Mouse (Mus musculus) liver, embryonic 14.5 days (tissue): ENCODE measurements at regions not wholly inside any gene's neighbourhood (a gene's known extent, or its start where the extent isn't known, plus 50 kb on each side); places are given as distances from the start of the nearest gene placed in this dataset.

Source experiments
- CTCF ChIP-seq: IDR thresholded peaks from 2 replicates; pipeline ENCODE4 v1.5.1; 2016; ENCODE audit warnings: antibody characterized with exemption, low read depth, control low read depth
- EP300 ChIP-seq: IDR thresholded peaks from 2 replicates; pipeline ENCODE4 v1.6.1; 2016; ENCODE audit warnings: antibody characterized with exemption, low read depth

- TF ChIP-seq CTCF, result no peak
- no peak for TF ChIP-seq EP300
Observed at GRCm38 (mm10) chrX:96031591-96031990, 64.3 kb upstream of the Msn start.
